Mouse (Mus musculus) telencephalon, adult 2 months (tissue): ENCODE data around the gene Nrip2.

Experiments
- DNase-seq: peaks from one replicate; pipeline ENCODE4 v3.0.0-alpha.2; 2011; ENCODE audit warnings: low read depth, low spot score

Nrip2 gene

GRCm38 (mm10) chr6:128437731-128438316 is 38.7 kb downstream of the Nrip2 start:
- DNase-seq: no peak

GRCm38 (mm10) chr6:128438317-128438870 is 39.3 kb downstream of the Nrip2 start, which contains the start of gene Fkbp4:
Gene Fkbp4, minus strand, starts transcription at chr6:128438677.
- DNase-seq: peak; percentile 74

- no peak for DNase-seq
These were observed 39.8 kb downstream of the Nrip2 start for GRCm38 (mm10) chr6:128438871-128439341.

GRCm38 (mm10) chr6:128440238-128440637 is 41.1 kb downstream of the Nrip2 start:
- no peak for DNase-seq

- DNase-seq: no peak
These were observed 46.9 kb downstream of the Nrip2 start for GRCm38 (mm10) chr6:128445761-128446535.

GRCm38 (mm10) chr6:128447063-128447462 is 48.0 kb downstream of the Nrip2 start:
- DNase-seq: no peak

- no peak for DNase-seq
These were observed 56.9 kb downstream of the Nrip2 start for GRCm38 (mm10) chr6:128455835-128456605.

- no peak for DNase-seq
These were observed 58.1 kb downstream of the Nrip2 start for GRCm38 (mm10) chr6:128457186-128457585.

- DNase-seq: no peak
These were observed 61.2 kb downstream of the Nrip2 start for GRCm38 (mm10) chr6:128460321-128460720.

- no peak for DNase-seq
These were observed 61.8 kb downstream of the Nrip2 start for GRCm38 (mm10) chr6:128460729-128461503.

- DNase-seq: no peak
These were observed 62.5 kb downstream of the Nrip2 start for GRCm38 (mm10) chr6:128461606-128462005.

GRCm38 (mm10) chr6:128464996-128465395 is 65.9 kb downstream of the Nrip2 start:
- no peak for DNase-seq
